Mouse (Mus musculus): ENCODE data around the gene Uhrf2. TPM values are rescaled to one million over a fixed set of nuclear protein-coding genes. Genes with fewer than 3 reads are reported as not detected.

Uhrf2 gene
- 73.8 to 84.0 TPM (median 82.4 TPM) in 4 replicates for total RNA-seq (2023)

GRCm38 (mm10) chr19:30029894-30030635 lies at the start of gene Uhrf2:
Uhrf2 (plus strand) TSS chr19:30030513.

GRCm38 (mm10) chr19:30003621-30004020 lies 26.7 kb upstream of the Uhrf2 start, which contains the start of gene Trpd52l3:
Trpd52l3 (plus strand) TSS chr19:30003790.

Other genes with a start within 250 kb of the Uhrf2 start
- gene 9930021J03Rik, start 224.5 kb upstream of the Uhrf2 start, total RNA-seq (2023) = 28.7 to 35.8 TPM (median 33.3 TPM) in 4 replicates
- gene Ranbp6, start 217.5 kb upstream of the Uhrf2 start, total RNA-seq (2023) = 24.0 to 25.6 TPM (median 24.7 TPM) in 4 replicates
- gene Il33, start 105.4 kb upstream of the Uhrf2 start, total RNA-seq (2023) = 0.36 TPM in 1 of 4 replicates, not detected in the others
- not detected in 4 replicates for gene Trpd52l3, start 26.7 kb upstream of the Uhrf2 start, total RNA-seq (2023)
- 0.27 to 0.69 TPM (median 0.58 TPM) in 3 of 4 replicates, not detected in the other for gene Gldc, start 144.9 kb downstream of the Uhrf2 start, total RNA-seq (2023)
- gene Mbl2, start 202.4 kb downstream of the Uhrf2 start, total RNA-seq (2023) = not detected in 4 replicates

All from B cell, adult 62 days (primary cell).